Mouse (Mus musculus): ENCODE measurements around the gene Rhbdd1. TPM values are rescaled to one million over a fixed set of nuclear protein-coding genes. Genes with fewer than 3 reads are reported as not detected.

The Rhbdd1 gene
- total RNA-seq, 2 experiments from 2014 or later: 4.9 to 5.1 TPM

GRCm38 (mm10) chr1:82459926-82460325, 143.7 kb downstream of the Rhbdd1 start:
- no peak for DNase-seq (ENCODE audit: extremely low spot score in 1 of 2, low spot score in 2 of 2)
- intact Hi-C loops (cut with DNase I): no loop called here

- no peak for DNase-seq (ENCODE audit: extremely low spot score in 1 of 2, low spot score in 2 of 2)
- intact Hi-C loops (cut with DNase I): no loop called here
Measured at GRCm38 (mm10) chr1:82461041-82461440, 144.8 kb downstream of the Rhbdd1 start.

GRCm38 (mm10) chr1:82465321-82465853, 149.1 kb downstream of the Rhbdd1 start:
- DNase-seq (ENCODE audit: extremely low spot score in 1 of 2, low spot score in 2 of 2): no peak
- intact Hi-C loops (cut with DNase I): no loop called here

GRCm38 (mm10) chr1:82468872-82469271, 152.6 kb downstream of the Rhbdd1 start:
- intact Hi-C loops (cut with DNase I): no loop called here
- DNase-seq (ENCODE audit: extremely low spot score in 1 of 2, low spot score in 2 of 2): no peak

- no peak for DNase-seq (ENCODE audit: extremely low spot score in 1 of 2, low spot score in 2 of 2)
- intact Hi-C loops (cut with DNase I): no loop called here
Measured at GRCm38 (mm10) chr1:82470516-82471225, 154.4 kb downstream of the Rhbdd1 start.

GRCm38 (mm10) chr1:82473467-82473866, 157.2 kb downstream of the Rhbdd1 start:
- intact Hi-C loops (cut with DNase I): no loop called here
- no peak for DNase-seq (ENCODE audit: extremely low spot score in 1 of 2, low spot score in 2 of 2)

- intact Hi-C loops (cut with DNase I): no loop called here
Measured at GRCm38 (mm10) chr1:82474461-82474961, 158.3 kb downstream of the Rhbdd1 start.

GRCm38 (mm10) chr1:82475254-82475653, 159.0 kb downstream of the Rhbdd1 start:
- no peak for DNase-seq (ENCODE audit: extremely low spot score in 1 of 2, low spot score in 2 of 2)
- intact Hi-C loops (cut with DNase I): loop anchor here (5.0 kb wide), 1 partner anchor 1158 kb away; no protein-coding TSS in a partner anchor

More at GRCm38 (mm10) chr1:82474461-82474961, 158.3 kb downstream of the Rhbdd1 start:
- no peak for DNase-seq (ENCODE audit: extremely low spot score in 1 of 2, low spot score in 2 of 2)

- intact Hi-C loops (cut with DNase I): loop anchor here (5.0 kb wide), 1 partner anchor 1159 kb away; no protein-coding TSS in a partner anchor
- no peak for DNase-seq (ENCODE audit: extremely low spot score in 1 of 2, low spot score in 2 of 2)
Measured at GRCm38 (mm10) chr1:82475821-82476220, 159.6 kb downstream of the Rhbdd1 start.

GRCm38 (mm10) chr1:82476256-82476655, 160.0 kb downstream of the Rhbdd1 start:
- peak in 1 of 2 experiments; percentile 34 for DNase-seq (ENCODE audit: extremely low spot score in 1 of 2, low spot score in 2 of 2)
- intact Hi-C loops (cut with DNase I): loop anchor here (5.0 kb wide), 1 partner anchor 1159 kb away; no protein-coding TSS in a partner anchor

GRCm38 (mm10) chr1:82476746-82477145, 160.5 kb downstream of the Rhbdd1 start:
- intact Hi-C loops (cut with DNase I): loop anchor here (5.0 kb wide), 1 partner anchor 1159 kb away; no protein-coding TSS in a partner anchor
- no peak for DNase-seq (ENCODE audit: extremely low spot score in 1 of 2, low spot score in 2 of 2)

GRCm38 (mm10) chr1:82479696-82480487, 163.6 kb downstream of the Rhbdd1 start:
- intact Hi-C loops (cut with DNase I): loop anchor here (5.0 kb wide), 1 partner anchor 1163 kb away; no protein-coding TSS in a partner anchor
- no peak for DNase-seq (ENCODE audit: extremely low spot score in 1 of 2, low spot score in 2 of 2)

- intact Hi-C loops (cut with DNase I): no loop called here
- DNase-seq (ENCODE audit: extremely low spot score in 1 of 2, low spot score in 2 of 2): no peak
Measured at GRCm38 (mm10) chr1:82482371-82482770, 166.1 kb downstream of the Rhbdd1 start.

GRCm38 (mm10) chr1:82486371-82486770, 170.1 kb downstream of the Rhbdd1 start:
- intact Hi-C loops (cut with DNase I): no loop called here
- no peak for DNase-seq (ENCODE audit: extremely low spot score in 1 of 2, low spot score in 2 of 2)

GRCm38 (mm10) chr1:82491954-82492353, 175.7 kb downstream of the Rhbdd1 start:
- intact Hi-C loops (cut with DNase I): no loop called here
- DNase-seq (ENCODE audit: extremely low spot score in 1 of 2, low spot score in 2 of 2): no peak

Small RNAs within 50 kb of the gene (microRNA-seq; reads per million reads assigned to microRNA genes)
- not detected for gene Gm22112

Other genes starting within 250 kb of the Rhbdd1 start
- not detected for gene Gm9747, start 83.3 kb upstream of the Rhbdd1 start, total RNA-seq (2021)
- 10 to 100 TPM; 21.6 to 22.9 TPM for gene Irs1, start 25.0 kb upstream of the Rhbdd1 start, total RNA-seq (2021)

Measured in left cerebral cortex, postnatal 10 days (tissue).